Mouse (Mus musculus) limb, embryonic 11.5 days (tissue): ENCODE results near the gene Olfr907. TPM values are rescaled to one million over a fixed set of nuclear protein-coding genes. Genes with fewer than 3 reads are reported as not detected.

Experiments
- polyA plus RNA-seq: library from polyadenylated mRNA; unstranded; fragments of >200 nt; fragmentation: Nextera tagmentation; extraction: Ambion mirVana; gene quantifications from 2 replicates; pipeline ENCODE4 v1.2.1, GENCODE M21; 2014

Olfr907 gene
- polyA plus RNA-seq, 1 experiment from 2014 or later = not detected

Other genes with a start within 250 kb of the Olfr907 start
- gene Olfr143, start 243.0 kb upstream of the Olfr907 start, polyA plus RNA-seq = not detected in 2 replicates
- not detected in 2 replicates for gene Olfr895, start 227.9 kb upstream of the Olfr907 start, polyA plus RNA-seq
- not detected in 2 replicates for gene Olfr896-ps1, start 204.7 kb upstream of the Olfr907 start, polyA plus RNA-seq
- not detected in 2 replicates for gene Olfr25, start 166.7 kb upstream of the Olfr907 start, polyA plus RNA-seq
- gene Olfr898, start 147.4 kb upstream of the Olfr907 start, polyA plus RNA-seq = not detected in 2 replicates
- gene Olfr250, start 128.9 kb upstream of the Olfr907 start, polyA plus RNA-seq = not detected in 2 replicates
- not detected in 2 replicates for gene Olfr251, start 118.7 kb upstream of the Olfr907 start, polyA plus RNA-seq
- gene Olfr147, start 94.1 kb upstream of the Olfr907 start, polyA plus RNA-seq = not detected in 2 replicates
- not detected in 2 replicates for gene Olfr901, start 66.3 kb upstream of the Olfr907 start, polyA plus RNA-seq
- gene Olfr902, start 48.1 kb upstream of the Olfr907 start, polyA plus RNA-seq = not detected in 2 replicates
- gene Olfr904, start 32.7 kb upstream of the Olfr907 start, polyA plus RNA-seq = not detected in 2 replicates
- gene Olfr905, start 24.7 kb upstream of the Olfr907 start, polyA plus RNA-seq = not detected in 2 replicates
- gene Olfr906, start 8.7 kb upstream of the Olfr907 start, polyA plus RNA-seq = not detected in 2 replicates
- not detected in 2 replicates for gene Olfr911-ps1, start 25.8 kb downstream of the Olfr907 start, polyA plus RNA-seq
- not detected in 2 replicates for gene Olfr910, start 42.0 kb downstream of the Olfr907 start, polyA plus RNA-seq
- not detected in 2 replicates for gene Olfr912, start 84.4 kb downstream of the Olfr907 start, polyA plus RNA-seq
- gene Olfr913, start 97.0 kb downstream of the Olfr907 start, polyA plus RNA-seq = not detected in 2 replicates
- gene Olfr914, start 109.3 kb downstream of the Olfr907 start, polyA plus RNA-seq = not detected in 2 replicates
- not detected in 2 replicates for gene Olfr916, start 164.1 kb downstream of the Olfr907 start, polyA plus RNA-seq
- gene Olfr917, start 170.0 kb downstream of the Olfr907 start, polyA plus RNA-seq = not detected in 2 replicates
- gene Olfr918, start 178.8 kb downstream of the Olfr907 start, polyA plus RNA-seq = not detected in 2 replicates
- not detected in 2 replicates for gene Olfr919, start 207.9 kb downstream of the Olfr907 start, polyA plus RNA-seq
- 10.2 and 11.9 TPM in 2 replicates for gene Vwa5a, start 222.5 kb downstream of the Olfr907 start, polyA plus RNA-seq